Mouse (Mus musculus) forebrain, embryonic 16.5 days (tissue): ENCODE data around the gene Zfp853. TPM values are rescaled to one million over a fixed set of nuclear protein-coding genes. Genes with fewer than 3 reads are reported as not detected.

Experiments
- ATAC-seq: fragments of 200-750 bp; cut with Nextera tagmentation; 2 replicates; pipeline ENCODE4 v1.8.0; 2017; ENCODE audit warnings: mild to moderate bottlenecking, moderate library complexity
- H3K27ac ChIP-seq: fragments of 300-500 bp; sonication (generic); 2 replicates; pipeline ENCODE4 v1.5.1; 2014; ENCODE audit warnings: low read length, control low read depth
- H3K27me3 ChIP-seq: fragments of 300-500 bp; sonication (generic); replicated peaks from 2 replicates; pipeline ENCODE4 v1.6.1; 2014; ENCODE audit warnings: low read length; ENCODE audit not compliant: control insufficient read depth, insufficient read depth
- H3K36me3 ChIP-seq: fragments of 300-500 bp; sonication (generic); 2 replicates; pipeline ENCODE4 v1.6.1; 2014; ENCODE audit not compliant: control insufficient read depth, insufficient read depth
- H3K4me1 ChIP-seq: fragments of 300-500 bp; sonication (generic); replicated peaks from 2 replicates; pipeline ENCODE4 v1.6.1; 2014; ENCODE audit warnings: low read length; ENCODE audit not compliant: control insufficient read depth, insufficient read depth
- H3K4me2 ChIP-seq: fragments of 300-500 bp; sonication (generic); 2 replicates; pipeline ENCODE4 v1.6.1; 2014; ENCODE audit warnings: mild to moderate bottlenecking, low read length, control low read depth
- H3K4me3 ChIP-seq: fragments of 300-500 bp; sonication (generic); replicated peaks from 2 replicates; pipeline ENCODE4 v1.5.1; 2014; ENCODE audit warnings: mild to moderate bottlenecking, low read length, control low read depth
- H3K9ac ChIP-seq: fragments of 300-500 bp; sonication (generic); replicated peaks from 2 replicates; pipeline ENCODE4 v1.6.1; 2014; ENCODE audit warnings: low read depth, low read length, control low read depth
- H3K9me3 ChIP-seq: fragments of 300-500 bp; sonication (generic); 2 replicates; pipeline ENCODE4 v1.6.1; 2016; ENCODE audit warnings: low read length; ENCODE audit not compliant: control insufficient read depth
- WGBS: fragments of 180-500 bp; shearing (Covaris S2); extraction: QIAGEN DNeasy Blood & Tissue Kit; methylation state at CpG from one replicate; pipeline ENCODE4 v1.1.7; 2014; 5-methylcytosine and 5-hydroxymethylcytosine counted together
- polyA plus RNA-seq: library from polyadenylated mRNA; unstranded; fragments of >200 nt; fragmentation: Nextera tagmentation; extraction: Ambion mirVana; gene quantifications from 2 replicates; pipeline ENCODE4 v1.2.1, GENCODE M21; 2015

Gene Zfp853
- polyA plus RNA-seq, 1 experiment from 2014 or later: 0.13 TPM

DNA sequence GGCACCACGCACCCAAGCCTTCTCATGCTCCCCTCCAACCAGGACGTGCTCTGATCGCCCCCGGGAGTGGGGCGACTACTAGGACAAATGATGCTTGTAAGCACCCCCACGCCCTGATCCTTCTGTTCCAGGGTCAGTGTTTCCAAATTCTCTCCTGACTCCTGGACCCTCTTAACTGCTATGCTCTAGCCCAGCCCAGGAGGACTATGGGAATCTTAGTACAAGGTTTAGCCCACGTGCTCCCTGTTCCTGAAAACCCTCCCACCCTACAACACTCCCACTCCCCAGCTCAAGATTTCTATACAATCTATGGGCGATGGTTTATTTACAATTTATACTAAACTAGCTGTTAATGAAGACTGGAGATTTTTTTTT, 22.1 kb upstream of the Zfp853 start:
- H3K4me1 ChIP-seq: peaks cover 33% of the 10 kb centered on the region
- no peak overlapping the region for H3K27ac ChIP-seq
- peak overlapping the region; percentile 48 for H3K4me2 ChIP-seq
- H3K36me3 ChIP-seq: peaks cover 10% of the 10 kb centered on the region
- H3K4me3 ChIP-seq: peak overlapping the region; percentile 89
- H3K9ac ChIP-seq: 0 out of 2 replicates have a peak overlapping the region, but pooled peaks have one; percentile 19
- 11% methylated on average over 8 of the region's 8 CpGs for WGBS
- no peak for ATAC-seq
- no peaks in the 10 kb centered on the region for H3K27me3 ChIP-seq
- H3K9me3 ChIP-seq: no peaks in the 10 kb centered on the region

DNA sequence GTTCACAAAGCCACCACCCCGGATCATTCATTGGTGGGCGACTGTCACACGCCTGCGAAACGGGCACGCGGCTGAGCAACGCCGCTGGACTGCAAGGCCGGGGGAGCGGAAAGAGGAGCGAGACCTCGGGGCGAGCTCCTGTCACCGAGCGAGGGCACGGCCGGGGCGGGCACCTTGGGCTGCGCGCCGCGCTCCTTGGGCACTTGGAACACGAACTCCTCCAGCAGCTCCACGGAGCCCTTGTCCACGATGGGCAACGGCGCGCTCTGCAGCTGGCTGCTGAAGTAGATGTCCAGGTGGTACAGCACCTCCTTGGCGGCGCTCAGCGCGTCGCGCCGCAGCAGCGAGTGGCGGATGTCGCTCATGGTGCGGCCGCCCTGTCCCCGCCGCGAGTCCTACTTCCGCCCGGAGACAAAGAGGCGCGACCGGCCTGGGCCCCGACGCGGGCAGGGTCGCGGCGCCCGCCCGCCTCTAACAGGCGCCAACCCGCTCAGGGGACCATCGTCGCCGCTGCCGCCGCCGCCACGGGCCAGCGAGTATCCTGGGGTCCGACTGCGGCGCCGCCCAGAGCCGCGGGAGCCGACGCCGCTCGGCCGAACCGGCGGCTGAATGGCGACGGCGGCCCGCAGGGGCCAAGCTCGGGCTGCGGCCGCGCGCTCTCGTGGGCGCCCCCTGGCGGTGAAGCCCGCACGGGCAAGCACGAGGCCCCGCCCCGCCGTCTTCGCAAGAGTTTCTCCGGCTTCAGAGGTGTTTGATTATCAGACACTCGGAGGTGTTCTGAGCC, 21.5 kb upstream of the Zfp853 start, which contains the start of gene E130309D02Rik:
E130309D02Rik (minus strand) TSS at position 631 of the 784 bp plus-strand sequence.
- Histone ChIP-seq H3K4me2 (peak within 1 kb of the TSS; percentile 74), H3K9ac (peak within 1 kb of the TSS; percentile 95), H3K27me3 (no peaks in the 10 kb centered on the region), H3K9me3 (no peaks in the 10 kb centered on the region), H3K4me1 (peaks cover 36% of the 10 kb centered on the region), H3K4me3 (peak within 1 kb of the TSS; percentile 89), H3K27ac (peak within 1 kb of the TSS; percentile 93), H3K36me3 (peaks cover 14% of the 10 kb centered on the region)
- peak; percentile 88 for ATAC-seq
- under 1% methylated on average over 86 of the region's 101 CpGs for WGBS

DNA sequence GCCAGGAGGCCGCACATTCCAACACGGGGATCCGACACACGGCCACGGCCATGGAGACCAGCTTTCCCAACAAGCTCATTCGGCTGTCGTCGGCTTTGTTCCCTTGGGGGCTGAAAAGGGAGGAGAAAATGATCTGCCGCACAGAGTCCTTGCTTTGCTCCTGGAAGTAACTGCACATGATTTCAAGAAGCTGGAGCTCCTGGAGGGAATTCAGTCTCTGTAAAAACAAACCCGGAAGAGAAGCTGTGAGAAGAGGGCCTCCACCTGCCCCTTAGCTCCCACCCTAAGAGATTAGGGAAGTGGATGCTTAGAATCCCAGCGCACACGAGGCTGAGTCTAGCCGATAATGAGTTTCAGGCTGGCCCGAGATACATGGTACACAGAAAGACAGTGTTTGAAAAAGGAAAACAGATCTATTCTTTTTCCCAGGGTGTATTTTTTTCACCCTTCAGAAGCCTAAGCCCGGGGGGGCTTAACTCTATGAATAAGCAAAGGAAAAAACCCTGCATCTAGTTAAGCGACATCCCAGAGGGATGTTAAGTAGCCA, 20.8 kb upstream of the Zfp853 start:
- Histone ChIP-seq H3K27me3 (no peaks in the 10 kb centered on the region), H3K27ac (peak overlapping the region; percentile 93), H3K9ac (peak overlapping the region; percentile 95), H3K36me3 (peaks cover 13% of the 10 kb centered on the region), H3K4me3 (peak overlapping the region; percentile 89), H3K4me1 (peaks cover 36% of the 10 kb centered on the region), H3K4me2 (peak overlapping the region; percentile 74), H3K9me3 (no peaks in the 10 kb centered on the region)
- ATAC-seq: peak; percentile 13; the same call in 1 of the 2 replicates
- WGBS: under 1% methylated on average over 16 of the region's 16 CpGs

DNA sequence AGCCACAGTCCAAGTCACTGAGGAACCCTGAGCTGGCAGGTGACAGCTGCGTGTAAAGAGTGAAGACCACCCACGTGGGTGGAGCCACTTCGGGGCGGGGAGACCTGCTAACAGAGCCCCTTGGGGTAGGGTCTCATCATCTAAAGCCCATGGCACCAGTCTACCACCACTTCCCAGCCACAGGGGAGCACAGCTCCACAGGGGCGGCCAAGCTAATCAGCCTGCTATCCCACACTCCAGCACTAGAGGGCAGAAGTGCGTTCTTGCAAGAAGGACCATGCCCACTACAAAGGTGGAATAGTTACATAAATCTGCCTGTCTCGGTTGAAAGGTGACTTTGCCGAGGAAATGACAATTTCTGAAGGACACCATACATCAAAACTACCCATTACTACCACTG, 18.5 kb upstream of the Zfp853 start:
- H3K27me3 ChIP-seq: no peaks in the 10 kb centered on the region
- no peak overlapping the region for H3K4me3 ChIP-seq
- no peak overlapping the region for H3K9ac ChIP-seq
- H3K36me3 ChIP-seq: peaks cover 18% of the 10 kb centered on the region
- ATAC-seq: no peak
- no peaks in the 10 kb centered on the region for H3K9me3 ChIP-seq
- peaks cover 39% of the 10 kb centered on the region for H3K4me1 ChIP-seq
- H3K4me2 ChIP-seq: no peak overlapping the region
- no peak overlapping the region for H3K27ac ChIP-seq
- 70% methylated on average over 8 of the region's 8 CpGs for WGBS

DNA sequence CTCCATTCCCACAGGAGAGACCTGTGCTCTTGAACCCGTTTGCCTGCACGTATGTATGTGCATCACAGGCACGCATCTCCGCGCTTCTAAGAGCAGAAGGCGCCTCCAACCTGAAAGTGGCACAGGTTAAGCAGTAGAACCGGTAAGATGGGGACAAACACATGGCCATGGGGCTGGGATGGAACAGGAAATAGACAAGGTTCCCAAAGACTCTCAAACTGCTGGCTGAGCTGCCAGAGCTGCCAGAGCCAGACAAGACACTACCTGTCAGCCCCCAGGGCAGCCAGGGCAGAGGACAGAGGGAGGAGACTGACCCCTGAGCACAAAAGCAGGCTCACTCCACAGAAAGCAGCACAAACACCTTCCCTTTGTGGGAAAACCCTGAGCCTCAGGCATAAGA, 16.5 kb upstream of the Zfp853 start:
- no peak overlapping the region for H3K9ac ChIP-seq
- peaks cover 39% of the 10 kb centered on the region for H3K4me1 ChIP-seq
- ATAC-seq: no peak
- no peak overlapping the region for H3K27ac ChIP-seq
- H3K27me3 ChIP-seq: no peaks in the 10 kb centered on the region
- no peaks in the 10 kb centered on the region for H3K9me3 ChIP-seq
- peaks cover 23% of the 10 kb centered on the region for H3K36me3 ChIP-seq
- H3K4me3 ChIP-seq: no peak overlapping the region
- WGBS: 96% methylated on average over 7 of the region's 7 CpGs
- H3K4me2 ChIP-seq: no peak overlapping the region

DNA sequence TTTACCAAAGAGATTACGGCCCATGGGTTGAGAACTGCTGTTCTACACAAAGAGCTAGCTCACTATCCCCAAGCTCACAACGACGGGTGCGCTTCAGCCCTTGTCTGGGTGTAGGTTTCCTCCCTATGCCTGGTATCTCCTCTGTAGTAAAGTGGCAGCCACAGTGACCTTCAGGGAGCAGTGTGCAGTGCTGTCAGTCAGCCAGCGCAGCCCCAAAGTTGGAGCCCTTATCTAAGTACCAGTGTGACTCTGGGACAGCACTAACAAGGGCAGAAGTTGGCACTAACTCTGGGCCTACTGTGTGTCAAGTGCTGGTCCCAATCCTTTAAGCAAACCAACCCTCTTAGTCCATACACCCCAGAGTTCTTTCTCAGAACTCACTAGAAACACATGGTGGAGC, 15.4 kb upstream of the Zfp853 start:
- no peak for ATAC-seq
- no peak overlapping the region for H3K9ac ChIP-seq
- no peaks in the 10 kb centered on the region for H3K27me3 ChIP-seq
- H3K36me3 ChIP-seq: peaks cover 23% of the 10 kb centered on the region
- peaks cover 34% of the 10 kb centered on the region for H3K4me1 ChIP-seq
- H3K4me2 ChIP-seq: no peak overlapping the region
- H3K27ac ChIP-seq: no peak overlapping the region
- H3K9me3 ChIP-seq: no peaks in the 10 kb centered on the region
- H3K4me3 ChIP-seq: no peak overlapping the region
- 94% methylated on average over 5 of the region's 5 CpGs for WGBS

DNA sequence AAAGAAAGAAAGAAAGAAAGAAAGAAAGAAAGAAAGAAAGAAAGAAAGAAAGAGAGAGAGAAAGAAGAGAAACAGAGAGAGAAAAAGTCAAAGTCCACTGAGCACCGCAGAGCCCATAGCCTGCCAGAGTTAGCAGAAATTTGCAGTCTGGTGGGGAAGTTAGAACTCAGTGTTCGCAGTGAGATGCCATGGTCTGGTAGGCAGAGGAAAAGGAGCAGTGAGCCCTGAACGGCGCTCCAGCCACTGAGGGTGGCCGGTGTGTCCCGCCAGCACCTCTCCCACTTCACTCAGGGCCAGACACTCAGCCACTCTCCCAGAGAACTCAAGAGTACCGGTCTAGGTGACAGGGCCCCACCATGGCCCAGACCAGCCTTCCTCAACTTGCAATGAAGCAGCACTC, 10.8 kb upstream of the Zfp853 start:
- H3K4me3 ChIP-seq: no peak overlapping the region
- H3K27ac ChIP-seq: no peak overlapping the region
- H3K4me2 ChIP-seq: no peak overlapping the region
- peaks cover 7% of the 10 kb centered on the region for H3K4me1 ChIP-seq
- 0 out of 2 replicates have a peak, but pooled peaks cover 2% of the 10 kb centered on the region for H3K9me3 ChIP-seq
- no peaks in the 10 kb centered on the region for H3K27me3 ChIP-seq
- ATAC-seq: no peak
- WGBS: 89% methylated on average over 7 of the region's 7 CpGs
- no peak overlapping the region for H3K9ac ChIP-seq
- H3K36me3 ChIP-seq: peaks cover 35% of the 10 kb centered on the region

DNA sequence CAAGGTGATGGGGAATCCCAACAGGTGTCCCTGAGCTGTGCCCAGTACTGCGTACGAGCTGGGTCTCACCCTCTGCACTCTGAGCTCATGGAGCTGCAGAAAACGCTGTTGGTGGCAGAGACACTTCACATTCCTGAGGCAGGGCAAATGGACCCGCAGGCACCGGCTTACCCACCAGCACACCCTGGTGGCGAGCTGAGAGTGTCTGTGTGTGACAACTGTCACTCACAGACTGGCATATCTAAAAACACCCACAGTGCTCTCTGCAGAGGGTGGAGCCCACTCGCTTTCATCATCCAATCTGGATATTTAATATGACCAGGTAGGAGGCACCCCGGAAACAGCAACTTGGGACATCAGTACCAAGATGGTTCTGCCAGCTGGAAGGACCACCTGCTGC, 7.9 kb upstream of the Zfp853 start:
- Histone ChIP-seq H3K4me1 (no peaks in the 10 kb centered on the region; the same call in none of the 2 replicates), H3K4me3 (no peak overlapping the region), H3K36me3 (peaks cover 28% of the 10 kb centered on the region), H3K27ac (no peak overlapping the region), H3K4me2 (no peak overlapping the region), H3K27me3 (no peaks in the 10 kb centered on the region), H3K9ac (no peak overlapping the region), H3K9me3 (0 out of 2 replicates have a peak, but pooled peaks cover 2% of the 10 kb centered on the region)
- 78% methylated on average over 8 of the region's 8 CpGs for WGBS
- no peak for ATAC-seq

DNA sequence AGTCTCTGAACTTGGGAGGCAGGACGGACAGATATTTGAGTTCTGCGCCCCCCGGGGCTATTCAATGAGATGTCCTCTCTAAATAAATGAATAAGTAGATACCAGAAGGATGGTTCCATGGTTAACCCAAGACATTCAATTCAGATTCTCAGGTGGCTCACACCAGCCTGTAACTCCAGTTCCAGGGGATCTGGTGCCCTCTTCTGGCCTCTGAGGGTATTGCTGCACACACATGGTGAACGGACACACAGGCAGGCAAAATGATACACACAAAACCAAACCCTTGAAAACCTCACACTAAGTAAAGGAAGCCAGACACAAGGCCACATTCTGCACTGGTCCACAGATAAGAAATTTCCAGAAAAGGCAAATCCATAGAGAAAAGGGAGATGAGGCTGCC, 6.3 kb upstream of the Zfp853 start:
- H3K27me3 ChIP-seq: no peaks in the 10 kb centered on the region
- H3K4me1 ChIP-seq: no peaks in the 10 kb centered on the region; the same call in 1 of the 2 replicates
- no peak for ATAC-seq
- H3K36me3 ChIP-seq: peaks cover 26% of the 10 kb centered on the region
- H3K9me3 ChIP-seq: 0 out of 2 replicates have a peak, but pooled peaks cover 2% of the 10 kb centered on the region
- H3K9ac ChIP-seq: no peak overlapping the region
- no peak overlapping the region for H3K27ac ChIP-seq
- no peak overlapping the region for H3K4me2 ChIP-seq
- WGBS: 87% methylated on average over 4 of the region's 4 CpGs
- H3K4me3 ChIP-seq: no peak overlapping the region
